In genomic region chr5:38260107-38260682, GRCm38 (mm10) we compare ENCODE assay signal across 8 mouse cellular contexts. TPM values are rescaled to one million over a fixed set of nuclear protein-coding genes. Genes with fewer than 3 reads are reported as not detected.
DNase-seq lines count a peak whose midpoint lies in the region; ATAC-seq and TF ChIP-seq lines count a peak whose summit lies in the region.

Gene Tmem128 (plus strand): TSS chr5:38260185.

- peak within 1 kb of the TSS; percentile 86 for H3K4me3 ChIP-seq in forebrain, embryonic 13.5 days
- H3K4me3 ChIP-seq in liver, postnatal 0 days (ENCODE audit: low read depth, low read length), result peak within 1 kb of the TSS; percentile 74
- H3K4me3 ChIP-seq in neural tube, embryonic 13.5 days, result peak within 1 kb of the TSS; percentile 89

- peak within 1 kb of the TSS; percentile 89 for H3K9ac ChIP-seq in forebrain, embryonic 13.5 days
- peak within 1 kb of the TSS; percentile 76 for H3K9ac ChIP-seq in liver, postnatal 0 days (replicated peaks)
- H3K9ac ChIP-seq in neural tube, embryonic 13.5 days, result peak within 1 kb of the TSS; percentile 86

- peak within 1 kb of the TSS; percentile 75 for H3K4me2 ChIP-seq in forebrain, embryonic 13.5 days
- H3K4me2 ChIP-seq in liver, postnatal 0 days (ENCODE audit: low read depth, low read length), result peak within 1 kb of the TSS; percentile 85
- peak within 1 kb of the TSS; percentile 86 for H3K4me2 ChIP-seq in neural tube, embryonic 13.5 days

- no peaks in the 10 kb centered on the region for H3K27me3 ChIP-seq in forebrain, embryonic 13.5 days
- no peaks in the 10 kb centered on the region for H3K27me3 ChIP-seq in liver, postnatal 0 days (ENCODE audit: insufficient read depth, low read length)
- H3K27me3 ChIP-seq in neural tube, embryonic 13.5 days, result no peaks in the 10 kb centered on the region; the same call in 1 of the 2 replicates

- peaks cover 29% of the 10 kb centered on the region for H3K36me3 ChIP-seq in forebrain, embryonic 13.5 days (ENCODE audit: poor library complexity, severe bottlenecking)
- H3K36me3 ChIP-seq in liver, postnatal 0 days (replicated peaks; ENCODE audit: insufficient read depth, low read length), result peaks cover 22% of the 10 kb centered on the region
- peaks cover 30% of the 10 kb centered on the region for H3K36me3 ChIP-seq in neural tube, embryonic 13.5 days

- H3K4me1 ChIP-seq in forebrain, embryonic 13.5 days, result peaks cover 8% of the 10 kb centered on the region
- H3K4me1 ChIP-seq in liver, postnatal 0 days (ENCODE audit: insufficient read depth), result peaks cover 7% of the 10 kb centered on the region
- H3K4me1 ChIP-seq in neural tube, embryonic 13.5 days (replicated peaks), result peaks cover 12% of the 10 kb centered on the region

- peak; percentile 30; the same call in 1 of the 2 replicates for TF ChIP-seq EP300 in liver, postnatal 0 days (IDR thresholded peaks at IDR 0.05; ENCODE audit: low read depth)

- peak; percentile 87 for ATAC-seq in cerebellum, adult (ENCODE audit: insufficient number of reproducible peaks, low FRiP score, low TSS enrichment)
- ATAC-seq in forebrain, embryonic 13.5 days, result peak; percentile 85
- peak; percentile 84 for ATAC-seq in liver, postnatal 0 days
- ATAC-seq in neural tube, embryonic 13.5 days (ENCODE audit: low read depth), result peak; percentile 80

- H3K27ac ChIP-seq in forebrain, embryonic 13.5 days, result peak within 1 kb of the TSS; percentile 74
- H3K27ac ChIP-seq in liver, postnatal 0 days (ENCODE audit: low read depth), result peak within 1 kb of the TSS; percentile 85
- peak within 1 kb of the TSS; percentile 81 for H3K27ac ChIP-seq in neural tube, embryonic 13.5 days (replicated peaks)

- intact Hi-C loops in heart, postnatal 10 days (cut with DNase I), result no loop called here

- no peak for TF ChIP-seq CTCF in liver, postnatal 0 days (IDR thresholded peaks at IDR 0.05; ENCODE audit: low read depth)

- no peaks in the 10 kb centered on the region for H3K9me3 ChIP-seq in forebrain, embryonic 13.5 days (replicated peaks)
- no peaks in the 10 kb centered on the region for H3K9me3 ChIP-seq in liver, postnatal 0 days (ENCODE audit: low read length)
- no peaks in the 10 kb centered on the region for H3K9me3 ChIP-seq in neural tube, embryonic 13.5 days

- under 1% methylated on average over 40 of the region's 40 CpGs for WGBS in forebrain, embryonic 13.5 days
- WGBS in large intestine, adult 2 months, result under 1% methylated on average over 40 of the region's 40 CpGs
- WGBS in liver, postnatal 0 days (ENCODE audit: insufficient replicate concordance), result under 1% methylated on average over 40 of the region's 40 CpGs
- WGBS in neural tube, embryonic 13.5 days, result under 1% methylated on average over 40 of the region's 40 CpGs

- DNase-seq in ES-CJ7 (ENCODE audit: low read depth, low spot score), result peak; percentile 19
- DNase-seq in heart, postnatal 10 days, result peak; percentile 77 to 81
- peak; percentile 29 for DNase-seq in large intestine, adult 2 months (ENCODE audit: low read depth, low spot score)
- peak; percentile 76 for DNase-seq in liver, postnatal 0 days
- DNase-seq in testis, postnatal 10 days (ENCODE audit: low spot score), result peak; percentile 71

RNA-seq across cellular contexts. Expression of gene Tmem128, which starts in this region (rescaled TPM):
- 99.2 and 110 TPM in 2 replicates for polyA plus RNA-seq in forebrain, embryonic 13.5 days (2015; fragmentation: Nextera tagmentation; extraction: Ambion mirVana)
- total RNA-seq in heart, postnatal 10 days (2021), result 10 to 100 TPM; 20.8 to 23.3 TPM
- polyA plus RNA-seq in large intestine, adult 2 months (2012; rRNA removed), result 39.5 and 40.4 TPM in 2 replicates
- polyA plus RNA-seq in liver, postnatal 0 days (2015; fragmentation: Nextera tagmentation; extraction: Ambion mirVana), result 45.3 and 45.8 TPM in 2 replicates
- polyA plus RNA-seq in neural tube, embryonic 13.5 days (2015; fragmentation: Nextera tagmentation; extraction: Ambion mirVana), result 114 and 116 TPM in 2 replicates

Comparison
In these comparisons a context has a peak if more than half of its experiments do, and no peak if none do; other contexts are left out.
1. Peak in every context shown above with its lines: DNase-seq, ATAC-seq, H3K4me3 ChIP-seq and H3K27ac ChIP-seq.
2. DNase-seq: peak in every context shown above with its lines; median percentile 79 in heart, postnatal 10 days; 76 in liver, postnatal 0 days; 71 in testis, postnatal 10 days; 29 in large intestine, adult 2 months; 19 in ES-CJ7.